Mouse (Mus musculus): ENCODE results near the gene Wiz.

The Wiz gene

GRCm38 (mm10) chr17:32378786-32379185, 10.5 kb downstream of the Wiz start:
- no peak for DNase-seq (ENCODE audit: low spot score)

GRCm38 (mm10) chr17:32377137-32377536, 12.1 kb downstream of the Wiz start:
- DNase-seq (ENCODE audit: low spot score): no peak

GRCm38 (mm10) chr17:32376475-32376874, 12.8 kb downstream of the Wiz start:
- no peak for DNase-seq (ENCODE audit: low spot score)

- DNase-seq (ENCODE audit: low spot score): no peak
Observed at GRCm38 (mm10) chr17:32368991-32369578, 20.2 kb downstream of the Wiz start.

- DNase-seq (ENCODE audit: low spot score): no peak
Observed at GRCm38 (mm10) chr17:32367706-32368105, 21.5 kb downstream of the Wiz start.

GRCm38 (mm10) chr17:32365296-32365695, 23.9 kb downstream of the Wiz start:
- no peak for DNase-seq (ENCODE audit: low spot score)

GRCm38 (mm10) chr17:32364850-32365249, 24.4 kb downstream of the Wiz start:
- no peak for DNase-seq (ENCODE audit: low spot score)

GRCm38 (mm10) chr17:32364331-32364730, 24.9 kb downstream of the Wiz start:
- peak; percentile 83 for DNase-seq (ENCODE audit: low spot score)

GRCm38 (mm10) chr17:32363821-32364301, 25.4 kb downstream of the Wiz start:
- no peak for DNase-seq (ENCODE audit: low spot score)

GRCm38 (mm10) chr17:32362686-32363085, 26.6 kb downstream of the Wiz start:
- DNase-seq (ENCODE audit: low spot score): no peak

GRCm38 (mm10) chr17:32359928-32360327, 29.3 kb downstream of the Wiz start:
- no peak for DNase-seq (ENCODE audit: low spot score)

GRCm38 (mm10) chr17:32358943-32359340, 30.3 kb downstream of the Wiz start:
- no peak for DNase-seq (ENCODE audit: low spot score)

GRCm38 (mm10) chr17:32358192-32358942, 30.9 kb downstream of the Wiz start:
- no peak for DNase-seq (ENCODE audit: low spot score)

GRCm38 (mm10) chr17:32356766-32357760, 32.2 kb downstream of the Wiz start:
- DNase-seq (ENCODE audit: low spot score): no peak

- no peak for DNase-seq (ENCODE audit: low spot score)
Observed at GRCm38 (mm10) chr17:32356281-32356680, 33.0 kb downstream of the Wiz start.

GRCm38 (mm10) chr17:32355031-32355430, 34.2 kb downstream of the Wiz start:
- no peak for DNase-seq (ENCODE audit: low spot score)

GRCm38 (mm10) chr17:32354211-32354610, 35.0 kb downstream of the Wiz start:
- no peak for DNase-seq (ENCODE audit: low spot score)

- DNase-seq (ENCODE audit: low spot score): peak; percentile 39
Observed at GRCm38 (mm10) chr17:32353696-32354095, 35.5 kb downstream of the Wiz start.

- DNase-seq (ENCODE audit: low spot score): no peak
Observed at GRCm38 (mm10) chr17:32351726-32352125, 37.5 kb downstream of the Wiz start.

GRCm38 (mm10) chr17:32351269-32351668, 38.0 kb downstream of the Wiz start:
- DNase-seq (ENCODE audit: low spot score): no peak

- peak; percentile 94 for DNase-seq (ENCODE audit: low spot score)
Observed at GRCm38 (mm10) chr17:32350382-32350983, 38.8 kb downstream of the Wiz start, which contains the start of gene Akap8l. Gene Akap8l, minus strand, starts transcription at chr17:32350607.

GRCm38 (mm10) chr17:32349851-32350381, 39.3 kb downstream of the Wiz start:
- no peak for DNase-seq (ENCODE audit: low spot score)
